Mouse (Mus musculus) brain, adult 2 months (tissue): ENCODE measurements at regions not wholly inside any gene's neighbourhood (a gene's known extent, or its start where the extent isn't known, plus 50 kb on each side); places are given as distances from the start of the nearest gene placed in this dataset.

ENCODE experiments used
- DNase-seq: peaks from one replicate; pipeline ENCODE4 v3.0.0; 2011; ENCODE audit warnings: low read depth, low spot score

DNA sequence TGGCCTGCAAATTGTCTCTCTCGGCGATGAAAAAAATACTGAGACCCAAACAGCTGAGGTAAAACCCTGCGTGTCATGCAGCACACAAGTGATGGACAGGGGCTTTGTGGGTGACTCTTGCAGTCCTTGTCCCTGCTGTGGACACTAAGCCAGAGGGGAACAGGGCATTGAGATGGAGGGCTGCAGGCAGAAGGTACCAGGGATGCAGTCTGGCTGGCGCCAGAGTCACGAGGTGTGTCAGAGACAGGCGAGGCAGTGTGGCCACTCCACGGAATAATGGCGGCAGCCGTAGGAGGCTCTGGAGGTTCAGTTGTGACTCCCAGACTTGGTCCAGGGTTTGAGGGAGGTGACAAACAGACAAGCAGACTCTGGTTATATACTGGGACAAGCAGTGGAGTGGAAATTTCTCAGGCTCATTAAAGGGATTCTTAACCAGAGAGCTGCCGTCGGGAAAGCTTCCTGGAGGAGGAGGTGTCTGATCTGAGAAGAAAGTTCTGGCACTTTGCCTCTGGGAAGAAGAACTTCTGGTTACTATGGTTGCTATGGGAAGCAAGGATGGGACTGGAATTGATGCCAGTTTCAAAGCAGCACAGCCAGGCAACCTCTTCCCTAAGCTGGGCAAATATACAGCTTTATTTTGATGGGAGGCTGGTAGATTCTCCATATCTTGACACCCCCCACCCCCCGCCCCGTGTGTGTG, 352.8 kb downstream of the Ptpru start:
- peak; percentile 85 for DNase-seq

GRCm38 (mm10) chr4:131486821-131487220, 351.3 kb downstream of the Ptpru start:
- DNase-seq, result peak; percentile 91

DNA sequence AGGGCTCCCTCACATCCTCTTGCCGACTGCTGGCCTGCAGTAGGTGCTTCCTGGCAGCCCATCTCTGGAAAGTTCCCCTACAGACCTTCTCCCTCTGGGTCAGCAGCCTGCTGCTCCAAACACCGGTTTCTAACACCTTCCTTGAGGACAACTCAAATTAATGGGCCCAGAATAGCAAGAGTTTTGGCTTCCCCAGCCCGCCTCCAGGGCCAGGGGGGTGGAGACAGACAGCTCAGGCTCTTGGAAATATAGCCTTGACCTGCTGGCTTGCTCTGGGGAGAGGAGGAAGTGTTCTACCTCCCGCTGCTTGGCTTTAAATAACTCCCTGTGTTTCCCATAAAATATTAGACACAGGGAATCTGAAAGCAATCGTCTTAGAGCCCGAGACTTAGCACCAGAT, 349.8 kb downstream of the Ptpru start:
- peak; percentile 77 for DNase-seq

DNA sequence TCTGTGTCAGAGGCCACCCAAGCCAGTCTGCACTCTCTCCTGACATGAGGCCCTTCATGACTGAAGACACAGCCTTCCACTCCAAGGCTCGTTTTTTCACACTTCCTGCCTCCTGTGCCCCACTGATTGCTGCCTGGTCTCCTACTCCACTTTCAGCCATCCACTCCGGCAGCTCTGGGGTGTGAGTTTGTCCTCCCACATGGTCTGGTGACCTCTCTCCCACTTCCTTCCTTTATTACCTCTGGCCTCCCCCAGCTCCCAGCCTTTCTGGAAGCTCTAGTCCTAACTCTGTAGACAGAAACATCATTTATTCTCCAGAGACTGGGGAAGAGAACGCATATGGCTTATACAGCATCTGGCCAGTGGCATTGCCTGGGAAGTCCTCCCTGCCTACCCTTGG, 349.0 kb downstream of the Ptpru start:
- DNase-seq, result no peak

DNA sequence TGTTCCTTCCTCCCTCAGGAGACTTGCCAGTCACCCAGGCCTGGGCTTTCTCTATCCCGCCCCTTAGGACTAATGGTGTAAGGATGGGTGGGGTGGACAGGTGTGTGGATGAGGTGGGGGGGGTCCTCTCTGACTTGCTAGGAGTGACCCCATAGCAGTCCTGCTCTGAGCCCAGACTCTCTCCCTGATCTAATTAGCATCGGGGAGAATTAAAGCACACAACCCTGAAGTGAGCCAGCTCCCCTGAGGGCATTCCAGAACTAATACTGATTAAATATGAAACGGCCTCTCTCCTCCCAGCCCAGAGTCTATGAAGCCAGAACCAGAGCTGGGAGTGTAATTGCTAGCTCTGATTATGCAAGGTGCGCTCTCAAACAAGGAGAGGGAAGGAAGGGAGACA, 346.1 kb downstream of the Ptpru start:
- no peak for DNase-seq

DNA sequence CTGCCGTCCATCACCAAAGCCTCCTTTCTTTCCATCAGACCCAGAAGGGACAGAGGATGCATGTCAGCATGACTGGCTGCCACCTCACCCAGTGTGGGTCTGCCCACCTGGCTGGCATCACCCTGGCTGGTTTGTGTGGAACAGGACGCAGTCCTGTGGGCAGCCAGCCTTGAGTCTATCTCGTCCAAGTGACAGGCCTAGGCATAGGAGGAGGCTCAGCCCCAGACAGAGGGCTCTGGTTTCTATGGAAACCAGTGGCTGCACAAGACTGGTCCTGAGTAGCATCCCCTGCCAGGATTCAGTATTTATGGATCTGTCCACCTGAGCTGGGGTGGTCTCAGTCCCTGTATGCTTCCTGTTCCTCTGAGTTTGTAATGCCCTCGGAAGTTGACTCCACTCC, 344.4 kb downstream of the Ptpru start:
- no peak for DNase-seq

DNA sequence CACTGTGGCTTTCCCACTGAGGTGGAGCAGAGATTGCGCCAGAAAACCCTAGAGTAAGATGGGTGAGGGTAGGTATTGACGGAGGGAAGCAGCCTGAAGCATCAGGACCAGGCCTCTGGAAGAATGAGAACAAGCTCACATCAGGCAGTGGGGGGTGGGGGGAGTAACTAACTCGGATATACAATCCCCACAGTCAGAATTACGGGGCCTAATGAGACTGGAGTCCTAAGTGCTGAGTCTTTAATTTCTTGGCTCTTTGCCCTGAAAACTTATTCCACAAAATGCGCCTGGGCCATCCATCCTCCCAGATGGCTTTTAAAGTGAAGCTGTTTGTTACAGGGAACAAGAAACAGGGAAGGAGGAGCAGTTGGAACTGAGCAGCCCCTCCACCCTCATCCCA, 341.2 kb downstream of the Ptpru start:
- no peak for DNase-seq

- DNase-seq, result peak; percentile 75
These were observed 337.0 kb downstream of the Ptpru start for GRCm38 (mm10) chr4:131500928-131501650.

DNA sequence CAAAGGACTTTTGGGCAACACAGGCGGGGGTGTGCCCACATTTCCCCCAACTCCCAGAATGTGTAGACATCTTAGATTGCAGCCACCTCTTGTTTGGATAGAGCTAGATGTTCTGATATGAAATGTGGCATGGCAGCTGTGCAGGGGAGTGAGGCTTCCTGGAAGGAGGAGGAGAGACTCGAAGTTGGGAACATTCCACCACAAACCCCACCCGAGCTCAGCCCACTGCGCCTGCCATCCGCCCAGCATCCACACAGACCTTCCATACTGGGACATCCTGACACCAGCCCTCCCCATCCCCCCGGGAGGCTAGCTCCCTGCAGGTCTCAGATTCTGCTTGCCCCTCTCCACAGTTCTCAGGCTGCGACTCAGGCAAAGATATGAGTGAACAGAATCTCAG, 329.9 kb downstream of the Ptpru start:
- peak; percentile 68 for DNase-seq

GRCm38 (mm10) chr4:131511586-131511985, 326.5 kb downstream of the Ptpru start:
- DNase-seq, result peak; percentile 70

GRCm38 (mm10) chr4:131512768-131513167, 325.3 kb downstream of the Ptpru start:
- no peak for DNase-seq

- DNase-seq, result peak; percentile 51
These were observed 317.3 kb downstream of the Ptpru start for GRCm38 (mm10) chr4:131520636-131521306.

- DNase-seq, result peak; percentile 71
These were observed 316.8 kb downstream of the Ptpru start for GRCm38 (mm10) chr4:131521307-131521651.

DNA sequence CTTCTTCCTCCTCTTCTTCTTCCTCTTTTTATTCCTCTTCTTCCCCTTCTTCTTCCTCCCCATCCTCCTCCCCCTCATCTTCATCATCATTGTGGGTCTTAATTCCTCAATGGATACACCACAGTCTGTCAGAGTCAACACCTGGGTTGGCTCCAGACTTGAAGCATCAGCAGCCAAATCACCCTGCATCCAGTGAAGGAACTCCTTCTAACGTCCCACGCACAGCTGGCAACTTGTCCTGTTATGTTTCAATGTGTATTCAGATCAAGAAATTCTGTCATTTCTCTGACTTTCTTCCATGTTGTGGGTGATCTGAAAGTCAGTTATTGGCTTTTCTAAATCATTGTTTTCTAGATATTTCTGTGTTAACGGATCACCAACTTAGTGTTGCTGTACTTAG, 312.9 kb downstream of the Ptpru start:
- peak; percentile 69 for DNase-seq

DNA sequence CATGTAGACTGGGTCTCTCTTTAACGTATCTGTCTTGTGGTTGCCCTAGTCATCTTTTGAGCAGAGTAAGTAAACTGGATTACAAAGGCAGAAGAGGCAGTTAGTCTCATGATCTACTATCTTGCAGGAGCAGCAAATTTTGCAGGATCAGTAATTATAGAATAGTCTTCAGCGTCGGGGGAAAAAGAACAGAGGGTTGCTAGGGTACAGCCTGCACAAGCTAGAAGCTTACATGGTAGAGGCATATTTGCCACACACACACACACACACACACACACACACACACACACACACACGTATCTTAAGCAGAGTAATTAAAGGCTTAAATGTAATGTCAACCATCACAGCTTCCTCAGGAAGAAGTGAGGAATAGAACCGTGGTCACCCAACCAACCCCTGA, 307.6 kb downstream of the Ptpru start:
- DNase-seq, result peak; percentile 59

DNA sequence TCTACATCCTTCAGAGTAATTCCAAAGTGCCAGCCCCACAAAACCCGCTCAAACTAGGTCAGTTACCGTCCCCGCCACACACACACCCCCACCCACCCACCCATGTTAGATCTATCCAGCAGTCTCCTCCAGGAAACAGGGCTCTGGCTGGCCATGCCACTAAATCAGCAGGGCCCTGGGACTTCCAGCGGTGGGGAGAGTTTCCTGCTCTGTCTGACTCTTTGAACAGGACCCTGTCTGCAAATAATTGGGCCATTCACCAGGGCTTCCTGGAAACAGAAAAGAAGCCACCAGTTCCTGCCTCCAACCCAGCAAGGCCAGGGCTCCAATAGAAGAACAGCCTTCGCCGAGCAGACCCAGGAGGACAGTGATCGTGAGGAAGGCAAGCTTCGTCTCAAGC, 307.1 kb downstream of the Ptpru start:
- no peak for DNase-seq

- DNase-seq, result peak; percentile 51
These were observed 303.3 kb downstream of the Ptpru start for GRCm38 (mm10) chr4:131534831-131535230.

- DNase-seq, result no peak
These were observed 299.9 kb downstream of the Ptpru start for GRCm38 (mm10) chr4:131538237-131538636.

- no peak for DNase-seq
These were observed 291.5 kb downstream of the Ptpru start for GRCm38 (mm10) chr4:131546422-131547200.

DNA sequence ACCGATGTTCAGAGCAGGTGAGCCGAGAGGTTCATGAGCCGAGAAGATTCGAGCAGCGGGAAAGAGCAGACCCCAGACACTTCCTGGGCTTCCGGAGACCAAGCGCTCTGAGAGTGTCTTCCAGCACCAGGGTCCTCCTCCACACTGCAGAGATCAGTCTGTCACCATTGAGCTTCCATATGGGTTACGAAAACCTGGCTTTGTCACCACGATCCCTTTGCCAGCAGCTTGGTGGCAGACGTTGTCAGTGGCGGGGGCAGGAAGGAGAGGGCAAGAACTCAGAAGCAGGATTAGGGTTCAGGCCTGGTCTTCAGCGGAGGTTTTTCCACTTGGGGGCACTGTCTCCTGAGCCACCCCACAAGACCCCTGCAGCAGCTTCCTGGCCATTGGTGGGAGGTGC, 288.5 kb downstream of the Ptpru start:
- peak; percentile 82 for DNase-seq

DNA sequence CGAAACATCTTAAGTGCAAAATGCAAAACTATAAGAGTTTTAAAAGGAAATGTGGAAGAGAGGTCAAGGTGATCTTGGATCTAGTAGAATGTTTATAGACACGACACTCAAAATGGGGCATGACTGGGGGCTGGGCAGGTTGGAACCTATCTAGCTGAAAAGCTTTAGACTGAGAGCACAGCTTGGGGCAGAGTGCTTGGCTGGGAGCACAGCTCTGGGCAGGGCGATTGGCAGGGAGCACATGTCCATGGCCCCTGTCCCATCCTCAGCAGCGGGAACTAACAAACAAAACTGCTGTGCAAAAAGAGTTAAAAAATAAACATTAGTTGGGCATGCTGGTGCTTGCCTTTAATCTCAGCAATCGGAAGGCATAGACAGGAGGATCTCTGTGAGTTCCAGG, 279.6 kb downstream of the Ptpru start:
- no peak for DNase-seq

GRCm38 (mm10) chr4:131563851-131564250, 274.2 kb downstream of the Ptpru start:
- peak; percentile 55 for DNase-seq
